Mouse (Mus musculus): ENCODE data around the gene Pax2. TPM values are rescaled to one million over a fixed set of nuclear protein-coding genes. Genes with fewer than 3 reads are reported as not detected.

Gene Pax2
- polyA plus RNA-seq, 1 experiment from 2014 or later = not detected

- H3K9me3 ChIP-seq (replicated peaks) = no peaks in the 10 kb centered on the region
- H3K4me1 ChIP-seq (replicated peaks) = peaks cover 11% of the 10 kb centered on the region; the same call in 1 of the 2 replicates
- H3K27ac ChIP-seq (replicated peaks) = no peak overlapping the region
- no peaks in the 10 kb centered on the region for H3K36me3 ChIP-seq (replicated peaks)
- no peak overlapping the region for H3K9ac ChIP-seq
- peak overlapping the region; percentile 32; the same call in 1 of the 2 replicates for H3K4me3 ChIP-seq (replicated peaks)
- WGBS (ENCODE audit: insufficient replicate concordance) = under 1% methylated on average over 38 of the region's 38 CpGs
- ATAC-seq (ENCODE audit: insufficient read depth) = no peak
- peaks cover 100% of the 10 kb centered on the region for H3K27me3 ChIP-seq
- H3K4me2 ChIP-seq = peak overlapping the region; percentile 52
Observed at GRCm38 (mm10) chr19:44757231-44757871, 1.5 kb downstream of the Pax2 start.

GRCm38 (mm10) chr19:44758846-44759245 is 3.0 kb downstream of the Pax2 start:
- H3K27ac ChIP-seq (replicated peaks) = no peak overlapping the region
- no peak for ATAC-seq (ENCODE audit: insufficient read depth)

GRCm38 (mm10) chr19:44759531-44760118 is 3.8 kb downstream of the Pax2 start:
- peaks cover 11% of the 10 kb centered on the region; the same call in 1 of the 2 replicates for H3K4me1 ChIP-seq (replicated peaks)
- H3K9me3 ChIP-seq (replicated peaks) = no peaks in the 10 kb centered on the region
- H3K9ac ChIP-seq = no peak overlapping the region
- H3K4me3 ChIP-seq (replicated peaks) = no peak overlapping the region
- no peak for ATAC-seq (ENCODE audit: insufficient read depth)
- H3K27me3 ChIP-seq = peaks cover 100% of the 10 kb centered on the region
- no peak overlapping the region for H3K27ac ChIP-seq (replicated peaks)
- no peaks in the 10 kb centered on the region for H3K36me3 ChIP-seq (replicated peaks)
- H3K4me2 ChIP-seq = no peak overlapping the region
- 2% methylated on average over 37 of the region's 37 CpGs for WGBS (ENCODE audit: insufficient replicate concordance)

More at GRCm38 (mm10) chr19:44758846-44759245, 3.0 kb downstream of the Pax2 start:
- no peak overlapping the region for H3K4me2 ChIP-seq
- no peak overlapping the region for H3K9ac ChIP-seq
- peaks cover 100% of the 10 kb centered on the region for H3K27me3 ChIP-seq
- no peak overlapping the region for H3K4me3 ChIP-seq (replicated peaks)
- H3K4me1 ChIP-seq (replicated peaks) = peaks cover 11% of the 10 kb centered on the region; the same call in 1 of the 2 replicates
- WGBS (ENCODE audit: insufficient replicate concordance) = 1% methylated on average over 28 of the region's 28 CpGs
- no peaks in the 10 kb centered on the region for H3K9me3 ChIP-seq (replicated peaks)
- no peaks in the 10 kb centered on the region for H3K36me3 ChIP-seq (replicated peaks)

GRCm38 (mm10) chr19:44760259-44761131 is 4.7 kb downstream of the Pax2 start:
- 2% methylated on average over 39 of the region's 39 CpGs for WGBS (ENCODE audit: insufficient replicate concordance)
- Histone ChIP-seq H3K9ac (no peak overlapping the region), H3K27me3 (peaks cover 100% of the 10 kb centered on the region), H3K4me1 (replicated peaks) (peaks cover 10% of the 10 kb centered on the region; the same call in 1 of the 2 replicates), H3K4me3 (replicated peaks) (no peak overlapping the region), H3K9me3 (replicated peaks) (no peaks in the 10 kb centered on the region), H3K36me3 (replicated peaks) (no peaks in the 10 kb centered on the region), H3K27ac (replicated peaks) (no peak overlapping the region), H3K4me2 (no peak overlapping the region)
- ATAC-seq (ENCODE audit: insufficient read depth) = no peak

- no peak overlapping the region for H3K4me3 ChIP-seq (replicated peaks)
- H3K9ac ChIP-seq = no peak overlapping the region
- H3K4me1 ChIP-seq (replicated peaks) = no peaks in the 10 kb centered on the region
- WGBS (ENCODE audit: insufficient replicate concordance) = 21% methylated on average over 7 of the region's 7 CpGs
- no peaks in the 10 kb centered on the region for H3K36me3 ChIP-seq (replicated peaks)
- no peaks in the 10 kb centered on the region for H3K9me3 ChIP-seq (replicated peaks)
- ATAC-seq (ENCODE audit: insufficient read depth) = no peak
- H3K27me3 ChIP-seq = peaks cover 95% of the 10 kb centered on the region
- H3K27ac ChIP-seq (replicated peaks) = no peak overlapping the region
- no peak overlapping the region for H3K4me2 ChIP-seq
Observed at GRCm38 (mm10) chr19:44762121-44762621, 6.3 kb downstream of the Pax2 start.

- ATAC-seq (ENCODE audit: insufficient read depth) = no peak
- H3K4me2 ChIP-seq = no peak overlapping the region
- H3K36me3 ChIP-seq (replicated peaks) = no peaks in the 10 kb centered on the region
- no peak overlapping the region for H3K4me3 ChIP-seq (replicated peaks)
- H3K4me1 ChIP-seq (replicated peaks) = no peaks in the 10 kb centered on the region
- 42% methylated on average over 6 of the region's 6 CpGs for WGBS (ENCODE audit: insufficient replicate concordance)
- H3K9ac ChIP-seq = no peak overlapping the region
- no peaks in the 10 kb centered on the region for H3K9me3 ChIP-seq (replicated peaks)
- H3K27me3 ChIP-seq = peaks cover 31% of the 10 kb centered on the region
- H3K27ac ChIP-seq (replicated peaks) = no peak overlapping the region
Observed at GRCm38 (mm10) chr19:44770268-44771050, 14.6 kb downstream of the Pax2 start.

- no peaks in the 10 kb centered on the region for H3K9me3 ChIP-seq (replicated peaks)
- no peaks in the 10 kb centered on the region for H3K36me3 ChIP-seq (replicated peaks)
- peaks cover 32% of the 10 kb centered on the region for H3K27me3 ChIP-seq
- H3K4me2 ChIP-seq = no peak overlapping the region
- H3K4me3 ChIP-seq (replicated peaks) = no peak overlapping the region
- H3K27ac ChIP-seq (replicated peaks) = no peak overlapping the region
- H3K4me1 ChIP-seq (replicated peaks) = no peaks in the 10 kb centered on the region
- ATAC-seq (ENCODE audit: insufficient read depth) = peak; percentile 49; the same call in 1 of the 2 replicates
- H3K9ac ChIP-seq = no peak overlapping the region
- WGBS (ENCODE audit: insufficient replicate concordance) = 72% methylated on average over 13 of the region's 13 CpGs
Observed at GRCm38 (mm10) chr19:44771499-44771898, 15.7 kb downstream of the Pax2 start.

- Histone ChIP-seq H3K4me2 (no peak overlapping the region), H3K27me3 (peaks cover 41% of the 10 kb centered on the region), H3K36me3 (replicated peaks) (no peaks in the 10 kb centered on the region), H3K9ac (no peak overlapping the region), H3K4me3 (replicated peaks) (no peak overlapping the region), H3K27ac (replicated peaks) (no peak overlapping the region), H3K4me1 (replicated peaks) (no peaks in the 10 kb centered on the region), H3K9me3 (replicated peaks) (no peaks in the 10 kb centered on the region)
- WGBS (ENCODE audit: insufficient replicate concordance) = 33% methylated on average over 3 of the region's 3 CpGs
- no peak for ATAC-seq (ENCODE audit: insufficient read depth)
Observed at GRCm38 (mm10) chr19:44781987-44782386, 26.1 kb downstream of the Pax2 start.

- H3K36me3 ChIP-seq (replicated peaks) = no peaks in the 10 kb centered on the region
- H3K4me3 ChIP-seq (replicated peaks) = no peak overlapping the region
- no peak overlapping the region for H3K9ac ChIP-seq
- H3K27me3 ChIP-seq = peaks cover 32% of the 10 kb centered on the region
- H3K4me2 ChIP-seq = no peak overlapping the region
- 25% methylated on average over 4 of the region's 4 CpGs for WGBS (ENCODE audit: insufficient replicate concordance)
- ATAC-seq (ENCODE audit: insufficient read depth) = no peak
- H3K27ac ChIP-seq (replicated peaks) = no peak overlapping the region
- no peaks in the 10 kb centered on the region for H3K4me1 ChIP-seq (replicated peaks)
- no peaks in the 10 kb centered on the region for H3K9me3 ChIP-seq (replicated peaks)
Observed at GRCm38 (mm10) chr19:44784391-44784790, 28.5 kb downstream of the Pax2 start.

- H3K36me3 ChIP-seq (replicated peaks) = no peaks in the 10 kb centered on the region
- no peak overlapping the region for H3K27ac ChIP-seq (replicated peaks)
- H3K9me3 ChIP-seq (replicated peaks) = no peaks in the 10 kb centered on the region
- ATAC-seq (ENCODE audit: insufficient read depth) = no peak
- H3K4me1 ChIP-seq (replicated peaks) = no peaks in the 10 kb centered on the region
- H3K4me2 ChIP-seq = no peak overlapping the region
- 56% methylated on average over 8 of the region's 8 CpGs for WGBS (ENCODE audit: insufficient replicate concordance)
- no peak overlapping the region for H3K9ac ChIP-seq
- no peak overlapping the region for H3K4me3 ChIP-seq (replicated peaks)
- H3K27me3 ChIP-seq = peaks cover 21% of the 10 kb centered on the region
Observed at GRCm38 (mm10) chr19:44788488-44788887, 32.6 kb downstream of the Pax2 start.
